Mouse (Mus musculus): Measurements from ENCODE around the gene Tbx1.

DNA sequence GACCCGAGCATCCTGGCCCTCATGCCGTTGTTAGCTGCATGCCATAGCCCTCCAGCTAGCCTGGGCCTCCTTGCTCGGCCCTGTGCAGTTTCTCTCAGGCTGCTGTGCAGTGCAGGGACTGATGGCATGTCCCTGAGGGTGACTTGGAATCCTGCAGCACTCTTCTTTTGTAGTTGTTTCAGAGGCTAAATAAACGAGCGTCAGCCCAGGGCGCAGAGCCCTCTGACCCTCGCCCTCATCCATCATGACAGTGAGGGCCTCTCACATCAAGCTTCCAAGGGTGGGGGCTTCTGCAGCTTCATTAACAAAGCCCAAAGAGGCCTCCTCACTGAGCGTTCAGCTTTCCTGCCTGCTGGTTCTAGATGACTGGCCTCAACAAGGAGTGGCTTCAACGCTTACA, 38.9 kb downstream of the Tbx1 start:
- TF ChIP-seq CTCF (IDR thresholded peaks at IDR 0.05; ENCODE audit: control insufficient read depth, insufficient read depth, insufficient replicate concordance, low read depth, low read length) = no peak
- no peak for TF ChIP-seq POLR2A (IDR thresholded peaks at IDR 0.05; ENCODE audit: control insufficient read depth, low read depth, low read length)

Measured in testis, adult 2 months (tissue).